Mouse (Mus musculus) gastrocnemius, postnatal 25 days (tissue): ENCODE measurements around the gene Ltb4r1. TPM values are rescaled to one million over a fixed set of nuclear protein-coding genes. Genes with fewer than 3 reads are reported as not detected.

Experiments used
- DNase-seq: peaks from one replicate; pipeline ENCODE4 v3.0.0; 2022
- long read RNA-seq, 2 experiments: library from polyadenylated mRNA; stranded (forward); transcript quantifications; one replicate each; pipeline ENCODE4 v2.0.0; 2021
- total RNA-seq, 2 experiments: library from RNA; stranded (reverse); gene quantifications; 1 replicate in 1 of 2; 2 replicates in 1 of 2; pipeline ENCODE4 v1.2.3; 2021

Gene Ltb4r1
- not detected for total RNA-seq
- long read RNA-seq, experiment 1: 0 reads
- long read RNA-seq, experiment 2: 0 reads

- no peak for DNase-seq
Measured at GRCm38 (mm10) chr14:55765696-55766095, at the start of gene Ltb4r1. Ltb4r1 (plus strand) TSS chr14:55765962.

GRCm38 (mm10) chr14:55716271-55716670 is 49.5 kb upstream of the Ltb4r1 start:
- DNase-seq: no peak

- no peak for DNase-seq
Measured at GRCm38 (mm10) chr14:55716884-55717283, 48.9 kb upstream of the Ltb4r1 start.

GRCm38 (mm10) chr14:55719737-55720136 is 46.0 kb upstream of the Ltb4r1 start:
- no peak for DNase-seq

GRCm38 (mm10) chr14:55720666-55721065 is 45.1 kb upstream of the Ltb4r1 start:
- no peak for DNase-seq

GRCm38 (mm10) chr14:55721076-55721475 is 44.7 kb upstream of the Ltb4r1 start:
- DNase-seq: no peak

- DNase-seq: peak; percentile 88
Measured at GRCm38 (mm10) chr14:55721700-55722437, 43.9 kb upstream of the Ltb4r1 start, which contains the start of gene Rabggta. Rabggta (minus strand) TSS chr14:55722263.

- DNase-seq: no peak
Measured at GRCm38 (mm10) chr14:55722438-55722945, 43.3 kb upstream of the Ltb4r1 start.

- no peak for DNase-seq
Measured at GRCm38 (mm10) chr14:55723433-55723832, 42.3 kb upstream of the Ltb4r1 start.

GRCm38 (mm10) chr14:55724411-55724871 is 41.3 kb upstream of the Ltb4r1 start:
- peak; percentile 38 for DNase-seq

- DNase-seq: no peak
Measured at GRCm38 (mm10) chr14:55726261-55726660, 39.5 kb upstream of the Ltb4r1 start.

- no peak for DNase-seq
Measured at GRCm38 (mm10) chr14:55727889-55728685, 37.7 kb upstream of the Ltb4r1 start.

- DNase-seq: no peak
Measured at GRCm38 (mm10) chr14:55730116-55730515, 35.6 kb upstream of the Ltb4r1 start.

GRCm38 (mm10) chr14:55730531-55731032 is 35.2 kb upstream of the Ltb4r1 start:
- no peak for DNase-seq

- no peak for DNase-seq
Measured at GRCm38 (mm10) chr14:55733889-55734288, 31.9 kb upstream of the Ltb4r1 start.

GRCm38 (mm10) chr14:55734869-55735268 is 30.9 kb upstream of the Ltb4r1 start:
- DNase-seq: no peak

GRCm38 (mm10) chr14:55735334-55735733 is 30.4 kb upstream of the Ltb4r1 start:
- no peak for DNase-seq

- no peak for DNase-seq
Measured at GRCm38 (mm10) chr14:55735758-55736157, 30.0 kb upstream of the Ltb4r1 start.

- no peak for DNase-seq
Measured at GRCm38 (mm10) chr14:55737086-55737687, 28.6 kb upstream of the Ltb4r1 start.

- DNase-seq: peak; percentile 80
Measured at GRCm38 (mm10) chr14:55743711-55744110, 22.1 kb upstream of the Ltb4r1 start.

GRCm38 (mm10) chr14:55745180-55745860 is 20.4 kb upstream of the Ltb4r1 start, which contains the start of the genes Dhrs1 and Nop9:
Dhrs1 (minus strand) TSS chr14:55745690.
Nop9 (plus strand) TSS chr14:55745693.
- DNase-seq: peak; percentile 85

GRCm38 (mm10) chr14:55745861-55746237 is 19.9 kb upstream of the Ltb4r1 start:
- DNase-seq: no peak
